Mouse (Mus musculus) liver, embryonic 14.5 days (tissue): ENCODE results near the gene Ltbp4.

Source experiments
- CTCF ChIP-seq: IDR thresholded peaks from 2 replicates; pipeline ENCODE4 v1.5.1; 2016; ENCODE audit warnings: antibody characterized with exemption, low read depth, control low read depth
- EP300 ChIP-seq: IDR thresholded peaks from 2 replicates; pipeline ENCODE4 v1.6.1; 2016; ENCODE audit warnings: antibody characterized with exemption, low read depth

GRCm38 (mm10) chr7:27334405-27334911, 3.0 kb downstream of the Ltbp4 start:
- TF ChIP-seq CTCF = no peak
- TF ChIP-seq EP300 = no peak
